ENCODE assay signal across 8 mouse cellular contexts in genomic region chr1:91413030-91413506, GRCm38 (mm10). TPM values are rescaled to one million over a fixed set of nuclear protein-coding genes. Genes with fewer than 3 reads are reported as not detected.
DNase-seq lines count a peak whose midpoint lies in the region; ATAC-seq and TF ChIP-seq lines count a peak whose summit lies in the region.

No protein-coding gene starts in this region.

- under 1% methylated on average over 34 of the region's 34 CpGs for WGBS in hindbrain, embryonic 12.5 days

- TF ChIP-seq CTCF in Patski (IDR thresholded peaks at IDR 0.05): no peak

- H3K36me3 ChIP-seq in hindbrain, embryonic 12.5 days: no peaks in the 10 kb centered on the region

- in situ Hi-C loops in Patski (cut with MboI; ENCODE audit: low pct_unique_long_range_greater_than_20kb): no loop called here

- H3K9me3 ChIP-seq in hindbrain, embryonic 12.5 days (replicated peaks): no peaks in the 10 kb centered on the region

- H3K27ac ChIP-seq in hindbrain, embryonic 12.5 days: peak overlapping the region; percentile 97

- no peaks in the 10 kb centered on the region for H3K27me3 ChIP-seq in Patski
- H3K27me3 ChIP-seq in hindbrain, embryonic 12.5 days: no peaks in the 10 kb centered on the region

- POLR2A ChIA-PET in Patski (lab: Charles Lee): interaction anchor here (0.6 to 1.5 kb wide), 4 partner anchors 15 to 163 kb away, joined by 3 to 8 read pairs (median 4); partner anchors contain the start of gene Ube2f

- CTCF ChIA-PET in Patski (lab: Charles Lee): interaction anchor here (0.9 to 1.4 kb wide), 2 partner anchors 14 to 71 kb away, joined by 3 read pairs; no protein-coding TSS in a partner anchor

- DNase-seq in Patski (ENCODE audit: low read depth, low spot score): no peak
- DNase-seq in cerebellum, postnatal 10 days: peak; percentile 95 to 96
- peak; percentile 92 to 94 for DNase-seq in frontal cortex, postnatal 10 days (ENCODE audit: low spot score in 2 of 2)
- peak; percentile 88 to 96 for DNase-seq in layer of hippocampus, postnatal 14 days (ENCODE audit: low spot score in 2 of 2)
- DNase-seq in lung, postnatal 10 days: peak; percentile 97
- peak; percentile 82 for DNase-seq in ovary, postnatal 14 days (ENCODE audit: low spot score)
- peak; percentile 95 to 96 for DNase-seq in thymus, postnatal 10 days (ENCODE audit: low spot score in 2 of 2)

- peak; percentile 98 for ATAC-seq in Patski
- peak; percentile 91 for ATAC-seq in hindbrain, embryonic 12.5 days (ENCODE audit: low FRiP score)

- peaks cover 38% of the 10 kb centered on the region for H3K4me1 ChIP-seq in hindbrain, embryonic 12.5 days

- peak overlapping the region; percentile 92 for H3K4me2 ChIP-seq in hindbrain, embryonic 12.5 days (replicated peaks)

- peak overlapping the region; percentile 80 for H3K4me3 ChIP-seq in hindbrain, embryonic 12.5 days

- H3K9ac ChIP-seq in hindbrain, embryonic 12.5 days: peak overlapping the region; percentile 92

RNA-seq across cellular contexts. Expression of gene Hes6, which starts 0.8 kb away (rescaled TPM):
- polyA plus RNA-seq in Patski (2021): 52.9 TPM
- 274 and 304 TPM in 2 replicates for polyA plus RNA-seq in hindbrain, embryonic 12.5 days (2016; fragmentation: Nextera tagmentation; extraction: Ambion mirVana)
- 10 to 100 TPM; 20.6 to 21.9 TPM for total RNA-seq in layer of hippocampus, postnatal 14 days (2021)

RNA-seq across cellular contexts. Expression of gene Ilkap, which starts 14.5 kb away (rescaled TPM):
- 82.4 TPM for polyA plus RNA-seq in Patski (2021)
- 147 and 148 TPM in 2 replicates for polyA plus RNA-seq in hindbrain, embryonic 12.5 days (2016; fragmentation: Nextera tagmentation; extraction: Ambion mirVana)
- total RNA-seq in layer of hippocampus, postnatal 14 days (2021): 10 to 100 TPM; 63.6 to 63.7 TPM

RNA-seq across cellular contexts. Expression of gene Per2, which starts 46.1 kb away (rescaled TPM):
- polyA plus RNA-seq in Patski (2021): 9.7 TPM
- 3.6 and 3.8 TPM in 2 replicates for polyA plus RNA-seq in hindbrain, embryonic 12.5 days (2016; fragmentation: Nextera tagmentation; extraction: Ambion mirVana)
- 10 to 100 TPM; 24.2 to 28.6 TPM for total RNA-seq in layer of hippocampus, postnatal 14 days (2021)

RNA-seq across cellular contexts. Expression of gene Erfe, which starts 46.8 kb away (rescaled TPM):
- polyA plus RNA-seq in Patski (2021): 0.50 TPM
- 0.49 and 0.90 TPM in 2 replicates for polyA plus RNA-seq in hindbrain, embryonic 12.5 days (2016; fragmentation: Nextera tagmentation; extraction: Ambion mirVana)
- under 1 TPM in 1 of 2 experiments, not detected in 1; 0.12 TPM for total RNA-seq in layer of hippocampus, postnatal 14 days (2021)
